ENCODE assay signal across 10 mouse cellular contexts in genomic region chr4:133443085-133443484, GRCm38 (mm10). TPM values are rescaled to one million over a fixed set of nuclear protein-coding genes. Genes with fewer than 3 reads are reported as not detected.
A peak's percentile ranks its signal among the peaks of the same experiment; 100 is the strongest.
DNase-seq lines count a peak whose midpoint lies in the region; ATAC-seq lines count a peak whose summit lies in the region.
"Had no signal": no experiment of that assay in that cellular context is flagged by ENCODE, and none has a peak within 500 bp of the region (broad histone marks: within the 10 kb centered on the region; RNA-seq: fewer than 3 reads in every experiment).

No protein-coding gene starts in this region.

- H3K4me2 ChIP-seq in heart, embryonic 11.5 days, result no peak overlapping the region
- H3K4me2 ChIP-seq in limb, embryonic 12.5 days, result no peak overlapping the region

- no peak overlapping the region for H3K9ac ChIP-seq in heart, embryonic 11.5 days (ENCODE audit: low read depth, low read length)
- H3K9ac ChIP-seq in limb, embryonic 12.5 days (replicated peaks), result peak overlapping the region; percentile 12; the same call in 1 of the 2 replicates

- no peaks in the 10 kb centered on the region for H3K36me3 ChIP-seq in heart, embryonic 11.5 days (ENCODE audit: control insufficient read depth, insufficient read depth, low read length)
- H3K36me3 ChIP-seq in limb, embryonic 12.5 days, result no peaks in the 10 kb centered on the region

- H3K4me1 ChIP-seq in heart, embryonic 11.5 days (ENCODE audit: control insufficient read depth, insufficient read depth, low read length), result peaks cover 14% of the 10 kb centered on the region
- peaks cover 57% of the 10 kb centered on the region for H3K4me1 ChIP-seq in limb, embryonic 12.5 days (replicated peaks)

- no peak for ATAC-seq in heart, embryonic 11.5 days (replicated peaks; ENCODE audit: insufficient number of reproducible peaks, low FRiP score, low TSS enrichment)
- no peak for ATAC-seq in limb, embryonic 12.5 days (ENCODE audit: insufficient number of reproducible peaks, insufficient read depth, low FRiP score, low TSS enrichment, low read depth)
- ATAC-seq in frontal cortex, adult (ENCODE audit: low TSS enrichment), result no peak

- no peaks in the 10 kb centered on the region for H3K9me3 ChIP-seq in heart, embryonic 11.5 days (replicated peaks; ENCODE audit: control insufficient read depth, low read length)
- H3K9me3 ChIP-seq in limb, embryonic 12.5 days, result no peaks in the 10 kb centered on the region

- no peaks in the 10 kb centered on the region for H3K27me3 ChIP-seq in heart, embryonic 11.5 days (ENCODE audit: control insufficient read depth, insufficient read depth, low read length)
- no peaks in the 10 kb centered on the region for H3K27me3 ChIP-seq in limb, embryonic 12.5 days

- no peak overlapping the region for H3K4me3 ChIP-seq in heart, embryonic 11.5 days (ENCODE audit: low read depth, low read length)
- H3K4me3 ChIP-seq in limb, embryonic 12.5 days (replicated peaks), result no peak overlapping the region

- 0 out of 2 replicates have a peak overlapping the region, but pooled peaks have one; percentile 22 for H3K27ac ChIP-seq in heart, embryonic 11.5 days (ENCODE audit: low read depth, low read length)
- H3K27ac ChIP-seq in limb, embryonic 12.5 days, result peak overlapping the region; percentile 85

- no peak for DNase-seq in heart, adult 9 months (ENCODE audit: low spot score in 2 of 2)
- DNase-seq in right cerebral cortex, postnatal 4 days, result peak; percentile 22
- DNase-seq in right cerebral cortex, postnatal 25 days, result no peak
- DNase-seq in gastrocnemius, adult 8-10 months (ENCODE audit: low spot score in 2 of 2), result no peak
- no peak for DNase-seq in testis, postnatal 14 days (ENCODE audit: low spot score)
- DNase-seq: B cell, adult 2 months; lung, adult 2 months had no signal

- WGBS in heart, embryonic 11.5 days (ENCODE audit: insufficient replicate concordance), result 52% methylated on average over 5 of the region's 5 CpGs
- WGBS in limb, embryonic 12.5 days, result 75% methylated on average over 5 of the region's 5 CpGs

RNA-seq across cellular contexts. Expression of gene Tent5b, which starts 36.8 kb away (rescaled TPM):
- polyA plus RNA-seq in heart, embryonic 11.5 days (2014; fragmentation: Nextera tagmentation; extraction: Ambion mirVana), result 0.47 and 0.83 TPM in 2 replicates
- 1.2 TPM in 2 replicates for polyA plus RNA-seq in limb, embryonic 12.5 days (2016; fragmentation: Nextera tagmentation; extraction: Ambion mirVana)
- under 1 TPM; 0.41 to 0.87 (median 0.69) TPM for total RNA-seq in gastrocnemius, adult 8-10 months (2022)

RNA-seq across cellular contexts. Expression of gene Trnp1, which starts 55.3 kb away (rescaled TPM):
- 0.94 and 1.4 TPM in 2 replicates for polyA plus RNA-seq in heart, embryonic 11.5 days (2014; fragmentation: Nextera tagmentation; extraction: Ambion mirVana)
- 2.0 and 3.7 TPM in 2 replicates for polyA plus RNA-seq in limb, embryonic 12.5 days (2016; fragmentation: Nextera tagmentation; extraction: Ambion mirVana)
- total RNA-seq in gastrocnemius, adult 8-10 months (2022), result 1 to 10 TPM in 1 of 4 experiments, under 1 TPM in 3; 0.41 to 1.4 (median 0.81) TPM
